Mouse (Mus musculus): ENCODE data around the gene Flt3l. TPM values are rescaled to one million over a fixed set of nuclear protein-coding genes. Genes with fewer than 3 reads are reported as not detected.
"Not testable (repeated sequence)": the region's sequence is repeated elsewhere in the genome, so short reads cannot be mapped to it uniquely, and the experiment has no call there.

Flt3l gene
- polyA plus RNA-seq, 1 experiment: 6.8 TPM

DNA sequence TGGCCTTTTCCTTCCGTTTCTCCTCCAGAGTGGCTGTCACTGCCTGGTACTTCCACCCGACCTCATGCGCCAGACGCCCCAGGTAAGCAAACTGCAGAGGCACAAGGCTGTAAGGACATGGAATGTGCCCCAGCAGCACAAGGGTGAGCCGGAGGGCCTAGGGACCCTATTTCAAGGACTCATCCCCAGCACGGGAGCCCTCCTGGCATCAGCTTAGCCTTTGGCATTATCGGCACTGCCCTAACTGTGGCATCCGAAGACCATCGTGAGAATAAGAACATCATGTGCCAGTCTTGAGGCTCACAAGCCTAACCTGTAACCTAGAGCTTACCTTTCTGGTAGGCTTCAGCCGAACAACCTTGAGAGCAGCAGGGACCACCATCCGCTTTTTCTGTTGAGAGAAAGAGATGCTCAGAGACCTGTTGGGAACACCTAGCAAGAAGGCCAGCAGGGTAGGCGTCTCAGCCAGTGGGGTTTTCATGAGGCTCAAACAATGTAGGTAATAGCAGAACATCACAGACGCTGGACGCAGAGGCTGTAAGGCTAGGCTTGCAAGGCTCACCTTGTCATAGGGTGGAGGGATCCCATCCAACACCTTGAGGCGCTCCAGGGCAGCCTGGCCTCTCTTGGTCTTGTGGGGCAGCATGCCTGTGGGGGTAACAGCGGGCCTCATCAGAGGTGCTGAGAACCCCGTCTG is 9.9 kb downstream of the Flt3l start:
- H3K4me1 ChIP-seq (ENCODE audit: control insufficient read depth, insufficient read depth, insufficient read length, low read length): peaks cover 17% of the 10 kb centered on the region
- no peak overlapping the region for H3K4me3 ChIP-seq (ENCODE audit: insufficient read depth, low read depth, low read length)
- H3K27ac ChIP-seq (replicated peaks; ENCODE audit: low read depth, low read length): no peak overlapping the region

DNA sequence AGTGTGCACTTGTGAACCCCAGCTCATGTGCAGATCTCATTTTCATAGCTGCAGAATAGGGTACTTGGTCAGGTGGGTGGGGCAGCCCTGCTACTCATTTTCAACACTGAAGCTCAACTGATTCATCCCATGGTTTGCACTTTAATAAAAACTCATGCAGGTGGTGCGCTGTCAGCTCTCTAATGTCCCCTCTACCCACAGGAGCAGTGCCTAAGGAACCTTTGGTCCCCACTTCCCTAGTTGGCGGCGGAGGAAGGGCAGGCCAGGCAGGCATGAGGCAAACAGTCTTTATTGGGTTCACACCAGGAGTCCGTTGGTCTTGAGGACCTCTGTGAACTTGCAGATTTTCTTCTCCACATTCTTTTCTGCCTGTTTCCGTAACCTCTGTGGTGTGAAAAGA is 10.6 kb downstream of the Flt3l start:
- H3K27ac ChIP-seq (replicated peaks; ENCODE audit: low read depth, low read length); H3K4me3 ChIP-seq (ENCODE audit: insufficient read depth, low read depth, low read length): not testable (repeated sequence)
- H3K4me1 ChIP-seq (ENCODE audit: control insufficient read depth, insufficient read depth, insufficient read length, low read length): peaks cover 20% of the 10 kb centered on the region

DNA sequence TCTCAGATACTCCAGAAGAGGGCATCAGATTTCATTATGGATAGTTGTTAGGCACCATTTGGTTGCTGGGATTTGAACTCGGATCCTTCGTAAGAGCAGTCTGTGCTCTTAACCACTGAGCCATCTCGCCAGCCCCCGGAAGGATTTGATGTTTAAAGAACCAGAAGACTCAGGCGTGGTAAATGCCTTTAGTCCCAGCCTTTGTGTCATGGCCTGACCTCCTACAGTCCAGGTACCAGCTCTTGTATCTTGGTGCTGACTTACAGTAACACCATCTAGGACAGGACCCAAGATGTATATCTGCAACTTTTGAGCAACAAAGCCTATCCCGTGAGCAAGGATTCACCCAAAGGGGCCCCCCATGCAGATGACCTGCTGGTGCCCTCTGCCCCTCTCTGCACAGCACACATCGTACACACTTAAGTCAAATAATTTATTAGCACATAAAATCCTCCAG is 11.1 kb downstream of the Flt3l start:
- H3K4me1 ChIP-seq (ENCODE audit: control insufficient read depth, insufficient read depth, insufficient read length, low read length): peaks cover 20% of the 10 kb centered on the region
- no peak overlapping the region for H3K27ac ChIP-seq (replicated peaks; ENCODE audit: low read depth, low read length)
- H3K4me3 ChIP-seq (ENCODE audit: insufficient read depth, low read depth, low read length): no peak overlapping the region

DNA sequence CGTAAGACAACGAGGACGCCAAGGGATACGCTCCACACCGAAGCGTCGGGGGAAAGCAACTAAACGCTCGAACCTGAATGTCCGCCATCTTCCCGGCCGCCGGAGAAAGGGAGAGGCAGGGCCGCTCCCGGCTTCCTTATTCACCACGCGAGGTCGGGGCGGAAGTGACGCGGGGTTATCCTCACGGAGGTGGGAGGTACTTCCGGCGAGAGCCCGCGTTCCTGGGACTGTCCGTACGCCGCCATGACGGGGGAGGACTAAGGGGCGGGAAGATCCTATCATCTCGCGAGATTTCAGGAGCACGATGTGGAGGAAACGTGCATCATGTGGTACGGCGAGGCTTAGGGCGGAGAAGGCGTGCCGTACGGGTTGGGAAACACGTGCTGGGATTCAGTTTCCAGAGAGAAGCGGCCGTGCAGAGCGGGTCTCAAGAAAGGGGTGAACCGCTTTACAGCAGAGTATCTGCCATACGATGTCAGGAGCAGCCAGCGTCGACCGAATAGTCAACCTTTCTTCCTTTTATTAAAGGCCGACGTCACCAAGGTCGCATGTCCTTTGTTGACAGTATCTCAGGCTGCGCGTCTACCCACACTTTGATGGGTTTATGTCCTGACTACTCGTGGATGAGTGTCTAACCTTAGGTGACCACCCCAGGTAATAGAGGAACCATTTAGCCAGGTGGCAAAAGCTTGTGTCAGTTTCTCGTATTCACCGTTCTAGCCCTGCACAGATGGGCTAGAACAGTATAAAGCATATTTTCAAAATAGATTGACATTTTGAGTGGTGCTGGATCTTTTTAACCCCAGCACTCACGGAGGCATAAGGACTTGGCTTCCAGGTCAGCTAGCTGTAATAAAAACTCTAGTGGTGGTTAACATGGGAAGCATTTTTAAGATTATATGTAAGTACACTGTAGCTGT is 11.7 kb downstream of the Flt3l start, which contains the start of gene Rps11:
Gene Rps11, minus strand, starts transcription at position 216 of the 920 bp plus-strand sequence.
- Histone ChIP-seq H3K4me1 (ENCODE audit: control insufficient read depth, insufficient read depth, insufficient read length, low read length) (peaks cover 17% of the 10 kb centered on the region), H3K4me3 (ENCODE audit: insufficient read depth, low read depth, low read length) (peak within 1 kb of the TSS; percentile 75), H3K27ac (replicated peaks; ENCODE audit: low read depth, low read length) (peak within 1 kb of the TSS; percentile 89)

DNA sequence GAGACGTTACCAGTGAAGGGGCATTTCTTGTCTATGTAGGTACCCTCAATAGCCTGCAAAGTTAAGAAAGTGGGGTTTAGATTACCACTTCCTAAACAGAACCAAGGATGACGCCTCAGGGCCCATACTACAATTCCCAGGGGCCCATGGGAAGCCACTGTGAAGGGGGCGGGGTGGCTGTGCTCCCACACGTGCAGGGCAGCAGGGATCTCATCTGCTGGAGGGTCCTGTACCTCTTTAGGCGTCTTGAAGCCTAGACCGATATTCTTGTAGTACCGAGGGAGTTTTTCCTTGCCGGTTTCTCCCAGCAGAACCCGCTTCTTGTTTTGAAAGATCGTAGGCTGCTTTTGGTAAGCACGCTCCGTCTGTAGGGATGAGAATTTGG is 13.1 kb downstream of the Flt3l start:
- Histone ChIP-seq H3K4me3 (ENCODE audit: insufficient read depth, low read depth, low read length) (peak overlapping the region; percentile 75), H3K4me1 (ENCODE audit: control insufficient read depth, insufficient read depth, insufficient read length, low read length) (peaks cover 17% of the 10 kb centered on the region), H3K27ac (replicated peaks; ENCODE audit: low read depth, low read length) (peak overlapping the region; percentile 89)

DNA sequence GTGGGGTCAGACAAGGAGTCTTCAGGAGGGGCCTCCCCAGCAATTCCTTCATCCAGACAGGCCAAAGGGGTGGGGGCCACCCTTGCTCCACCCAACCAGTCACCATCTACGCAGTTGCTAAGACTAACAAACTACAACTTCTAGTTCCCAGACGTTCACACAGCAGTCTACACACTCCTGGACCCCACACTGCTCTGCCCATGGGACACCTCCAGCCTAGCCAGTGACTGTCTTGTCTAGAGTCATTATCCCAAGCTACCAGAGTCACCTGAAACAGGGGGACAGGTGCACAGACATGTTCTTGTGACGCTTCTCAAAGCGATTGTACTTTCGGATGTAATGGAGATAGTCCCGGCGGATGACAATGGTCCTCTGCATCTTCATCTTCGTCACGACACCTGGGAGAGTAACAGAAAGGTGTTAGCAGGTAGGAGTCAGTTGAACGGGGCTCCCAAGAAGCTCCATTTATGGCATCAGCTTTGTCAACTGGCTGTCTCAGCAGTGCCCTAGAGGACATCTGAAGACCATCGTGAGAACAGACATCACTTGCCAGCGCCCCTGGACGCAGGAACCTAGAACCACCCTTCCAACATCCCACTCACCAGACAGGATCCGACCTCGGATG is 13.6 kb downstream of the Flt3l start:
- Histone ChIP-seq H3K4me1 (ENCODE audit: control insufficient read depth, insufficient read depth, insufficient read length, low read length) (peaks cover 16% of the 10 kb centered on the region), H3K4me3 (ENCODE audit: insufficient read depth, low read depth, low read length) (peak overlapping the region; percentile 75)

DNA sequence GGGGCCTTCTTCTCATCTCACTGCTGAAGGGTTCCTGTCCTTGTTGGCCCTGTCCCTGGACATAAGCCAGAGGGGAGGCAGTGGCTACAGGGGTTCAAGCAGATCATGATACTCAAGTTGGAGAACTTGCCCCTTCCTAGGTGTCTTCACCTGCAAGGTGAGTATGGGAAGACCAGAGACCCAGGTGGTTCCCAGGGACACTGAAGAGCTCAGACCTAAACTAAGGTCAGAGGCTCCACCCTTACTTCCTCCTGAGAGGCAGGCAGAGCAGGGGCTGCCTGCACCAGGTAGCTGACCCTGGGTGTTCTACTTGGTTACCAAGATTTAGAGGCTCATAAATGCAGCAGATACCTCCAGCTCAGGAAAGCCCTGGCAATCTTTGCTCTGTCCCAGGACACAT is 14.3 kb downstream of the Flt3l start:
- Histone ChIP-seq H3K4me1 (ENCODE audit: control insufficient read depth, insufficient read depth, insufficient read length, low read length) (peaks cover 9% of the 10 kb centered on the region), H3K4me3 (ENCODE audit: insufficient read depth, low read depth, low read length) (peak overlapping the region; percentile 75)

More for the DNA sequence above, 13.6 kb downstream of the Flt3l start:
- H3K27ac ChIP-seq (replicated peaks; ENCODE audit: low read depth, low read length): peak overlapping the region; percentile 89

DNA sequence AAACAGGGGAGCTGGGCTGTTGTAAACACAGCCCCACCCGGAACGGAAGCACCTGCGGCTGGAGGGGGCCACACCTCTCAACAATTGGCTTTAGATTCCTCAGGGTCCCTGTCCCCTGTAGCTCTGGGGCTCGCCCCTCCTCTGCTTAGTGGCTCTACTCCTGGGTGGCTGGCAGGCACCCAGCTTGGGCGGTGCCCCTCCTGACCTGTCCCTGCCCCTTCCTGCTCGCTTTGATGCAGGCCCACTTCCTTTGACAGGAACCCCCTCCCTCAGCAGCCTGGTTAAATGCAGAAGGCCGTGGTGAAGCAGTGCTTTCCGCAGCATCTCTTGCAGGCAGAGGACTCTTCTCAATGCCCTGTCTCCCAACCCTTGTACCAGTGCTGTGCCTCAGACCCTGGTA is 14.8 kb downstream of the Flt3l start:
- Histone ChIP-seq H3K4me3 (ENCODE audit: insufficient read depth, low read depth, low read length) (peak overlapping the region; percentile 75), H3K4me1 (ENCODE audit: control insufficient read depth, insufficient read depth, insufficient read length, low read length) (peaks cover 9% of the 10 kb centered on the region)

More for the DNA sequence above, 14.3 kb downstream of the Flt3l start:
- peak overlapping the region; percentile 89 for H3K27ac ChIP-seq (replicated peaks; ENCODE audit: low read depth, low read length)

DNA sequence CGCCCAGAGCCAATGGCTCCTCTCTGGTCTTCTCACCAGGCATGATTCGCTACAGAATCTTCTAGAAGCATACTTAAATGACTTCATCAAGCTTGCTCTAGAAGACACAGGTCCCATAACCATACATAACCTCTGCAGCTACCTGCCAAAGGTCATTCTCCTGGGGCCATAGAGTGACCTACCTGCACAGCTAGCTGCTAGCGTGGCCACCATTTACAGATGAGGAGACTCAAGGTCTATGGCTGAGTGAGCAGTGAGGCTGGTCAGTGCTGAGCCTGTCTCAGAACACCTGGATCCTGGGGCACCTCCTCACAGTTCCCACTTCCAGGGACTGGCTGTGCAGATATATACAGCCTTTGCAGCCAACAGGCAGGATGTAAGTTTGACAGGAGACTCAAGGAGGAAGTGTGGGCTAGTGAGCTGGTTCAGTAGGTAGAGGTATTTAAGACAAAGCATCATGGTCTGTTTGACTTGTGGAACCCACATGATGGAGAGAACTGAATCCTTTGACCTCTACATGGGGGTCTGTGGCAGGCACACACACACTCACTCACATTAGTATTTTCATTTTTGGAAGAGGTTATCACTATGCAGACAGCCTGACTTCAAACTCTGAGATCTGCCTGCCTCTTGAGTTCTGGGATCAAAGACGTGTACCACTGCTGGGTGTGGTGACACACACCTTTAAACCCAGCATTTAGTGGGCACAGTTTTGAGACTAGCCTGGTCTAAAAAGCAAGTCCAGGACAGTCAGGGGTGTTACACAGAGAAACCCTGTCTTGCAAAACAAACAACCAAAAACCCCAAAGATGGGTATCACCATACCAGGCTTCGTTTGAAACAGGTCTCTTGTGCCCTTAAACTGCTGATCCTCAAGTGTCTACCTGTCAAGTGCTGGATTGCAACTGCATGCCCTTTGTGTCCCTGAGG is 16.2 kb downstream of the Flt3l start:
- Histone ChIP-seq H3K4me1 (ENCODE audit: control insufficient read depth, insufficient read depth, insufficient read length, low read length) (peaks cover 9% of the 10 kb centered on the region), H3K4me3 (ENCODE audit: insufficient read depth, low read depth, low read length) (no peak overlapping the region), H3K27ac (replicated peaks; ENCODE audit: low read depth, low read length) (peak overlapping the region; percentile 43)

More for the DNA sequence above, 14.8 kb downstream of the Flt3l start:
- H3K27ac ChIP-seq (replicated peaks; ENCODE audit: low read depth, low read length): peak overlapping the region; percentile 89

DNA sequence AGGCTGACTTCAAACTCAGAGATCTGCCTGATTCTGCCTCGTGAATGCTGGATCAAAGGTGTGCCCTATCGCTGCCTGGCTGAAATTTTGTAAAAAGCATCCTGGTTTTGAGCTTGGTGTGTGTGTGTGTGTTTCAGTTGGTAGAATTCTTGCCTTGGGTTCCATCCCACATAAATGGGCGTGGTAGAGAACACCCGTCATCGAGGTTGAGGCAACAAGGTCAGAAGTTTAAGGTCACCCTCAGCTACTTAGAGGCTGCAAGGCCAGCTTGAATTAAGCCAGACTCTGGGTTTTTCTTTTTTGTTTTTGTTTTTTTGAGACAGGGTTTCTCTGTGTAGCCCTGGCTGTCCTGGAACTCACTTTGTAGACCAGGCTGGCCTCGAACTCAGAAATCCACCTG is 17.9 kb downstream of the Flt3l start:
- H3K4me1 ChIP-seq (ENCODE audit: control insufficient read depth, insufficient read depth, insufficient read length, low read length): peaks cover 9% of the 10 kb centered on the region
- H3K27ac ChIP-seq (replicated peaks; ENCODE audit: low read depth, low read length): no peak overlapping the region
- H3K4me3 ChIP-seq (ENCODE audit: insufficient read depth, low read depth, low read length): no peak overlapping the region

DNA sequence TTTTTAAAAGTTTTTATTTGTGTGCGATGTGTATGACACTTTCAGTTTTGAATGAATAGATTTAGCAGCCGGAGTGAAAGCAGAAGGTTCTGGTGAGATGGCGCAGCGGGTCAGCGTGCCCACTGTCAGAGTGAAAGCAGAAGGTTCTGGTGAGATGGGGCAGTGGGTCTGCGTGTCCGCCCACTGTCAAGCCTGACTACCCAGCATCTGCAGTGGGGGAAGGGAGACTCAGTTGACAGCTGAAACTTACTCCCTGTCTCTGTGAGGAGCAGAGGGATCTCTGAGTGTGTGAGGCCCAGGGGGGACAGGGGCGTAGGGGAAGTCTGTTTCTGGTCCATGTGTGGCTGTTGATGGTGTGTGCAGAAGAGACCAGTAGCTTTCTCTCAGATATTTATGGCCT is 18.7 kb downstream of the Flt3l start:
- Histone ChIP-seq H3K27ac (replicated peaks; ENCODE audit: low read depth, low read length) (no peak overlapping the region), H3K4me1 (ENCODE audit: control insufficient read depth, insufficient read depth, insufficient read length, low read length) (peaks cover 9% of the 10 kb centered on the region), H3K4me3 (ENCODE audit: insufficient read depth, low read depth, low read length) (no peak overlapping the region)

DNA sequence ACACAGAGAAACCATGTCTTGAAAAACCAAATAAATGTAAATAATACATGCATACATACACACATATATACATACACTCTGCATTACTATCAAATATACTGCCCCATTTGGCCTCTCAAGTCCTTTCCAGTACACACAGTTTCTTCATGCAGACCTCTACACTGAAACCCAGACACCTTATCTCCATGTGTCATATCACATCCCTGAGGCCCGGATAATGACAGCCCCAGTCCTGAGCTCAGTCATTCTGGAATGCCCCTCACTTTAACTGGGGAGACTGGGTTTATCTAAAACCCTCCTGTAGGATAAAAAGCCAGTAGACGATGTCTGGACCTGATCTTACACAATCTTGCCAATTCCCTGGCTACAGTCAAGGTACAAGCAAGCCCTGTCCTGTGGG is 22.8 kb downstream of the Flt3l start:
- Histone ChIP-seq H3K27ac (replicated peaks; ENCODE audit: low read depth, low read length) (no peak overlapping the region), H3K4me3 (ENCODE audit: insufficient read depth, low read depth, low read length) (no peak overlapping the region), H3K4me1 (ENCODE audit: control insufficient read depth, insufficient read depth, insufficient read length, low read length) (no peaks in the 10 kb centered on the region)

DNA sequence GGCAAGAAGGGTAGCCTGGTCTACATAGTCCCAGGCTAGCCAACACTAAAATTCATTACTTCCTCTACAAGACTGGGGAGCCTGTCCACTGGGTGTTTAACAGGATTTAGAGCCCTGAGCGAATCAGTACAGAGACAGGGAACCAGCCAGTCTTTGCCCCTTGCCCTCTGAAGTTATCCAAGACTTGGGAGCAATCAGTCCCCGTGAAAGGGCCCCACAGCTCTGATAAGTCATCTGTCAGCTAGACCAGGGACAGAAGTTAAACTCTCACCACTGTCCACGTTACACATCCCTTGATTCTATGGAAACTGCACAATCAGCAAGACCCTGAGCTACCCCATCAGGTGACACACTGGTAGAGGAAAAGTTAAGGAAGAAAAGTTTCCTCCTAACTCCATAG is 23.7 kb downstream of the Flt3l start:
- H3K27ac ChIP-seq (replicated peaks; ENCODE audit: low read depth, low read length): no peak overlapping the region
- H3K4me3 ChIP-seq (ENCODE audit: insufficient read depth, low read depth, low read length): no peak overlapping the region
- H3K4me1 ChIP-seq (ENCODE audit: control insufficient read depth, insufficient read depth, insufficient read length, low read length): no peaks in the 10 kb centered on the region

DNA sequence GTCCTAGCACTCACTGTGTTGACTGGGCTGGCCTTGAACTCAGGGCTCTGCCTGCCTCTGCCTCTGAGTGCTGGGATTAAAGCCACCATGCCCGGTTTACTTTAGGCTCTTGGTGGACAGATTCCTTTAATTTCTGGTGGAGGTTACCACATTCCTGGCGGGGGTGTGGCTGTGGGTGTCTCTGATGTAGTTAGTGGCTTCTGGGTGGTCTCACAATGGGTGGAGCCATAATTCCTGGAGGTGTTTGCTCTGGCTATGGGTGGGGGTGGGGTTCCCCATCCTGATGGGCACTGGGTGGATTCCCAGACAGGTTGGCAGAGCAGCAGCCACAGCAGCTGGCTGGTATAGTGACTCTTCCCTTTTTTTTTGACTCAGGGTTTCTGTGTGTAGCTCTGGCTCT is 24.3 kb downstream of the Flt3l start:
- H3K4me1 ChIP-seq (ENCODE audit: control insufficient read depth, insufficient read depth, insufficient read length, low read length): no peaks in the 10 kb centered on the region

More for the DNA sequence above, 24.3 kb downstream of the Flt3l start:
- Histone ChIP-seq H3K4me3 (ENCODE audit: insufficient read depth, low read depth, low read length) (no peak overlapping the region), H3K27ac (replicated peaks; ENCODE audit: low read depth, low read length) (no peak overlapping the region)
